Mouse (Mus musculus): ENCODE measurements around the gene Sbno2.

DNA sequence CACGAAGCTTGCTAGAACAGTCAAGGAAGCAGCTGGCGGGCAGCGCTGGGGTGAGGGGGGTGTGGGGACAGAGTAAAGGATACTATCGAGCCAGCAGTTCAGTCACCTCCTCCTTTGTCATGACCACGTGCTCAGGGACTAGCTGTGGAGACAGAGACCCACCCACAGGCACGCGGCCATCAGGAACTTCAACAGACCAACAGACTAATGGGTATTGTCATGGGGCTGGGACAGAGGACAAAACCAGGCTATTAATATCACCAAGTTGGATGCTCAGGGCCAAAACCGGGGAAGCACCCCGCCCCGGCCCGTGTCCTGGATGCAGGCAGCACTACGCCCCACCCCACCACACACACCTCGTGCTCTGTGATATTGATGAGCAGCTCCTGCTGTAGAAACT, 68.5 kb downstream of the Sbno2 start:
- TF ChIP-seq CTCF (IDR thresholded peaks at IDR 0.05; ENCODE audit: low read depth) (no peak), EP300 (IDR thresholded peaks at IDR 0.05; ENCODE audit: low read depth) (no peak)
